Mouse (Mus musculus) midbrain, embryonic 14.5 days (tissue): Measurements from ENCODE around the gene Ube2i. TPM values are rescaled to one million over a fixed set of nuclear protein-coding genes. Genes with fewer than 3 reads are reported as not detected.
A peak's percentile ranks its signal among the peaks of the same experiment; 100 is the strongest.

Experiments used
- ATAC-seq: fragments of 200-750 bp; cut with Nextera tagmentation; 2 replicates; pipeline ENCODE4 v1.8.0; 2017; ENCODE audit warnings: moderate number of reproducible peaks, moderate library complexity; ENCODE audit not compliant: low FRiP score, low TSS enrichment
- DNase-seq: peaks from one replicate; pipeline ENCODE4 v3.0.0-alpha.2; 2015
- H3K27ac ChIP-seq: fragments of 300-500 bp; sonication (generic); replicated peaks from 2 replicates; pipeline ENCODE4 v1.5.1; 2014; ENCODE audit warnings: mild to moderate bottlenecking, low read depth, low read length, moderate library complexity
- H3K27me3 ChIP-seq: fragments of 300-500 bp; sonication (generic); 2 replicates; pipeline ENCODE4 v1.6.1; 2014; ENCODE audit warnings: low read length, control low read depth, mixed read lengths; ENCODE audit not compliant: control insufficient read depth, insufficient read depth
- H3K36me3 ChIP-seq: fragments of 300-500 bp; sonication (generic); 2 replicates; pipeline ENCODE4 v1.6.1; 2014; ENCODE audit warnings: low read length, control low read depth; ENCODE audit not compliant: control insufficient read depth, insufficient read depth
- H3K4me1 ChIP-seq: fragments of 300-500 bp; sonication (generic); 2 replicates; pipeline ENCODE4 v1.6.1; 2014; ENCODE audit warnings: mild to moderate bottlenecking, antibody characterized with exemption, low read length, control low read depth; ENCODE audit not compliant: control insufficient read depth, insufficient read depth
- H3K4me2 ChIP-seq: fragments of 300-500 bp; sonication (generic); 2 replicates; pipeline ENCODE4 v1.6.1; 2014; ENCODE audit warnings: mild to moderate bottlenecking, low read length, moderate library complexity
- H3K4me3 ChIP-seq: fragments of 300-500 bp; sonication (generic); replicated peaks from 2 replicates; pipeline ENCODE4 v1.5.1; 2014; ENCODE audit warnings: low read depth, low read length
- H3K9ac ChIP-seq: fragments of 300-500 bp; sonication (generic); replicated peaks from 2 replicates; pipeline ENCODE4 v1.6.1; 2014; ENCODE audit warnings: mild to moderate bottlenecking, low read length, moderate library complexity
- H3K9me3 ChIP-seq: fragments of 300-500 bp; sonication (generic); 2 replicates; pipeline ENCODE4 v1.6.1; 2016; ENCODE audit warnings: low read length, control low read depth, mixed read lengths; ENCODE audit not compliant: control insufficient read depth
- WGBS: fragments of 180-500 bp; shearing (Covaris S2); extraction: QIAGEN DNeasy Blood & Tissue Kit; methylation state at CpG from one replicate; pipeline ENCODE4 v1.1.7; 2014; 5-methylcytosine and 5-hydroxymethylcytosine counted together
- microRNA-seq: library from miRNA; unstranded; fragments of <30 nt; microRNA quantifications from one replicate; pipeline ENCODE4, GENCODE M21; 2016
- polyA plus RNA-seq: library from polyadenylated mRNA; unstranded; fragments of >200 nt; fragmentation: Nextera tagmentation; extraction: Ambion mirVana; gene quantifications from 2 replicates; pipeline ENCODE4 v1.2.1, GENCODE M21; 2014

The Ube2i gene
- polyA plus RNA-seq, 1 experiment from 2014 or later: 564 TPM

GRCm38 (mm10) chr17:25215431-25215830, 59.0 kb downstream of the Ube2i start:
- Histone ChIP-seq H3K36me3 (peaks cover 74% of the 10 kb centered on the region), H3K9ac (no peak overlapping the region), H3K9me3 (no peaks in the 10 kb centered on the region), H3K4me3 (no peak overlapping the region), H3K27ac (no peak overlapping the region), H3K27me3 (no peaks in the 10 kb centered on the region), H3K4me2 (no peak overlapping the region), H3K4me1 (no peaks in the 10 kb centered on the region)
- 91% methylated on average over 3 of the region's 3 CpGs for WGBS
- ATAC-seq (no peak), DNase-seq (no peak)

Small RNA genes lying within 50 kb of the gene (microRNA-seq; reads per million reads assigned to microRNA genes)
- 5.4 reads per million, percentile 28 among the genes with 10 or more reads in this experiment for gene Mir3547

Other genes starting within 250 kb of the Ube2i start
- gene Tmem204, start 191.0 kb downstream of the Ube2i start, polyA plus RNA-seq: 6.5 and 10.8 TPM in 2 replicates
- 34.1 and 34.4 TPM in 2 replicates for gene Telo2, start 158.7 kb downstream of the Ube2i start, polyA plus RNA-seq
- not detected in 2 replicates for gene Ptx4, start 153.9 kb downstream of the Ube2i start, polyA plus RNA-seq
- 26.3 and 29.9 TPM in 2 replicates for gene Clcn7, start 141.2 kb downstream of the Ube2i start, polyA plus RNA-seq
- not detected in 2 replicates for gene Ccdc154, start 112.2 kb downstream of the Ube2i start, polyA plus RNA-seq
- not detected in 2 replicates for gene Gm38655, start 99.2 kb downstream of the Ube2i start, polyA plus RNA-seq
- 33.6 and 34.3 TPM in 2 replicates for gene BC003965, start 90.1 kb downstream of the Ube2i start, polyA plus RNA-seq
- 9.2 and 9.5 TPM in 2 replicates for gene Unkl, start 86.2 kb downstream of the Ube2i start, polyA plus RNA-seq
- gene Gnptg, start 34.5 kb downstream of the Ube2i start, polyA plus RNA-seq: 79.0 and 83.9 TPM in 2 replicates
- gene Tsr3, start 34.5 kb downstream of the Ube2i start, polyA plus RNA-seq: 52.1 and 56.9 TPM in 2 replicates
- 11.6 and 17.7 TPM in 2 replicates for gene Baiap3, start 18.3 kb downstream of the Ube2i start, polyA plus RNA-seq
- gene Prss34, start 23.8 kb upstream of the Ube2i start, polyA plus RNA-seq: not detected in 2 replicates
- gene Prss28, start 34.0 kb upstream of the Ube2i start, polyA plus RNA-seq: not detected in 2 replicates
- not detected in 2 replicates for gene Prss29, start 44.0 kb upstream of the Ube2i start, polyA plus RNA-seq
- not detected in 2 replicates for gene Tpsab1, start 70.9 kb upstream of the Ube2i start, polyA plus RNA-seq
- 0.20 TPM in 1 of 2 replicates, not detected in the other for gene Tpsb2, start 91.7 kb upstream of the Ube2i start, polyA plus RNA-seq
- gene Tpsg1, start 94.7 kb upstream of the Ube2i start, polyA plus RNA-seq: 0.61 and 1.2 TPM in 2 replicates
- 11.3 and 15.0 TPM in 2 replicates for gene Cacna1h, start 159.2 kb upstream of the Ube2i start, polyA plus RNA-seq
- gene Tekt4, start 180.0 kb upstream of the Ube2i start, polyA plus RNA-seq: 0.46 and 0.50 TPM in 2 replicates
- 0.36 and 0.61 TPM in 2 replicates for gene Sstr5, start 222.7 kb upstream of the Ube2i start, polyA plus RNA-seq